Mouse (Mus musculus): Measurements from ENCODE around the gene Mrvi1.

- no peak for TF ChIP-seq CTCF (conservative IDR thresholded peaks at IDR 0.05; ENCODE audit: insufficient read depth, insufficient read length, low read depth, low read length)
- no peak for TF ChIP-seq POLR2A (IDR thresholded peaks at IDR 0.05; ENCODE audit: low read depth, low read length)
Measured at GRCm38 (mm10) chr7:110881746-110882333, 100.4 kb downstream of the Mrvi1 start.
